Mouse (Mus musculus) erythroblast, embryonic 14.5 days (primary cell): ENCODE measurements around the gene Neurod1.

Source experiments
- GATA1 ChIP-seq: IDR thresholded peaks from 2 replicates; pipeline ENCODE4 v1.6.1; 2012; ENCODE audit warnings: low read length, inconsistent platforms, mixed read lengths
- TAL1 ChIP-seq: IDR thresholded peaks from 3 replicates; pipeline ENCODE4 v1.6.1; 2012; ENCODE audit warnings: low read length, inconsistent platforms, mixed read lengths

DNA sequence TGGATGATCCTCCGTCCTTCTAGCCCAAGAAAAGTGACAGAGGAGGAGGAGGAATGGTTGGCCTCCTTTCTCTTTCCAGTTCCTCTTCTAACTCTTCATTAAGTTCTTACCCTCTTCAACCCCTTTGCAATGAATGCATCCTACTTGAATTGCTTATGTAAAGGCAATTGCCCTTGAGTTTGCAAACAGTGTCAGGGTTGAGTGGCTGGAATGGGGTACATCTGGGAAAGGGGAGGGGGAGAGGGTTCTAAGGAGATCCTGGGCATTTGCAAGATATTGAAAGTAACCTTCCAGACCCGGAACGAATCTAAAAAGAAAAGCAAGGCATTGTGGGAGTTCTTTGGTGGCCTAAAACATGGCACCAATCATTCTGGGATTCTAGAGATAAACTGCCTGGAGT, 1.4 kb upstream of the Neurod1 start:
- no peak for TF ChIP-seq GATA1
- no peak for TF ChIP-seq TAL1
